ENCODE assay signal across 8 mouse cellular contexts in the genomic region with DNA sequence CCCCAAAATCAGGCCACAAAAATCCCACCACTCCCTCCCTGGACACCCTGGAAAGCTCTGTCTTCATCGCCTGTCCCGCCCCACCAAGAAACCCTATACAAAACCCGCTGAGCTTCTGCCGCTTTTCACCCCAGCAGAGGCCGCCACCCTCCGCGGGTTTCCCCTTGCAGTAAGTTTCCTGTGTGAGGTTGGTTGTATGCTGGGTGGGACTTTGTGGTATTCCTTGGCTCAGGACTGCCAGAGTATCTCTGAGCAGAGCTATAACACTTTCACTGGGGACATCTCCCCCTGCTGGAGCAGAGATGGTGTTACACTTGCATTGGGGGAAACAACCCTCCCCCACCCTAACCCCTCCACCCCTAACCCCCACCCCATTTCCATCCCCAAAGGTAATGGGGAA. TPM values are rescaled to one million over a fixed set of nuclear protein-coding genes. Genes with fewer than 3 reads are reported as not detected.
DNase-seq lines count a peak whose midpoint lies in the region; ATAC-seq and TF ChIP-seq lines count a peak whose summit lies in the region.

No protein-coding gene starts in this region.

- intact Hi-C loops in left cerebral cortex, postnatal 25 days (cut with DNase I): no loop called here

- TF ChIP-seq POLR2A in bone marrow macrophage, adult 2 months (IDR thresholded peaks at IDR 0.05; ENCODE audit: borderline replicate concordance, low read depth, low read length): no peak

- no peak overlapping the region for H3K27ac ChIP-seq in bone marrow macrophage, adult 2 months (ENCODE audit: insufficient read depth, low read depth, low read length)
- H3K27ac ChIP-seq in neural tube, embryonic 15.5 days (replicated peaks): no peak overlapping the region

- no peak overlapping the region for H3K4me2 ChIP-seq in neural tube, embryonic 15.5 days

- H3K9me3 ChIP-seq in neural tube, embryonic 15.5 days (replicated peaks): no peaks in the 10 kb centered on the region

- H3K4me1 ChIP-seq in bone marrow macrophage, adult 2 months (ENCODE audit: control insufficient read depth, insufficient read depth, low read length): peaks cover 20% of the 10 kb centered on the region
- peaks cover 12% of the 10 kb centered on the region for H3K4me1 ChIP-seq in neural tube, embryonic 15.5 days

- DNase-seq in gastrocnemius, postnatal 10 days: peak; percentile 25
- no peak for DNase-seq in gastrocnemius, postnatal 25 days
- peak; percentile 46 for DNase-seq in A20 (ENCODE audit: low read depth, low spot score)
- peak; percentile 78 for DNase-seq in naive thymus-derived CD4-positive, alpha-beta T cell, adult 2 months (ENCODE audit: low read depth)
- no peak for DNase-seq in adrenal gland, postnatal 4 days (ENCODE audit: low spot score in 2 of 2)
- no peak for DNase-seq in left cerebral cortex, postnatal 25 days (ENCODE audit: low spot score in 2 of 2)

- H3K27me3 ChIP-seq in neural tube, embryonic 15.5 days (replicated peaks): 0 out of 2 replicates have a peak, but pooled peaks cover 3% of the 10 kb centered on the region

- H3K4me3 ChIP-seq in bone marrow macrophage, adult 2 months (ENCODE audit: insufficient read depth, low read length): no peak overlapping the region
- H3K4me3 ChIP-seq in neural tube, embryonic 15.5 days (replicated peaks): no peak overlapping the region

- WGBS in neural tube, embryonic 15.5 days: 40% methylated on average over 7 of the region's 7 CpGs

- no peak for ATAC-seq in neural tube, embryonic 15.5 days (ENCODE audit: low FRiP score)

- no peak overlapping the region for H3K9ac ChIP-seq in neural tube, embryonic 15.5 days (replicated peaks)

- peak; percentile 33; the same call in 1 of the 2 replicates for TF ChIP-seq CTCF in bone marrow macrophage, adult 2 months (IDR thresholded peaks at IDR 0.05; ENCODE audit: low read depth, low read length)

- no peaks in the 10 kb centered on the region for H3K36me3 ChIP-seq in neural tube, embryonic 15.5 days

RNA-seq across cellular contexts. Expression of a gene that starts 1.5 kb away (rescaled TPM):
- total RNA-seq in gastrocnemius, postnatal 10 days (2021): 10 to 100 TPM in 1 of 2 experiments, 1 to 10 TPM in 1; 9.5 to 11.6 TPM
- 1 to 10 TPM; 6.1 to 8.1 TPM for total RNA-seq in gastrocnemius, postnatal 25 days (2021)
- 67.7 and 73.9 TPM in 2 replicates for polyA plus RNA-seq in bone marrow macrophage, adult 2 months (2012; ENCODE audit: insufficient read depth, insufficient read length, missing spikeins)
- 4.8 and 8.7 TPM in 2 replicates for polyA plus RNA-seq in neural tube, embryonic 15.5 days (2015; fragmentation: Nextera tagmentation; extraction: Ambion mirVana)
- 10 to 100 TPM; 11.6 to 12.2 TPM for total RNA-seq in adrenal gland, postnatal 4 days (2021)
- 1 to 10 TPM; 2.7 to 3.7 TPM for total RNA-seq in left cerebral cortex, postnatal 25 days (2021)

RNA-seq across cellular contexts. Expression of a gene that starts 26.4 kb away (rescaled TPM):
- 1 to 10 TPM; 5.6 to 6.1 TPM for total RNA-seq in gastrocnemius, postnatal 10 days (2021)
- 1 to 10 TPM; 5.9 to 7.3 TPM for total RNA-seq in gastrocnemius, postnatal 25 days (2021)
- polyA plus RNA-seq in bone marrow macrophage, adult 2 months (2012; ENCODE audit: insufficient read depth, insufficient read length, missing spikeins): 6.3 and 7.7 TPM in 2 replicates
- polyA plus RNA-seq in neural tube, embryonic 15.5 days (2015; fragmentation: Nextera tagmentation; extraction: Ambion mirVana): 20.1 and 22.7 TPM in 2 replicates
- total RNA-seq in adrenal gland, postnatal 4 days (2021): 10 to 100 TPM; 11.9 to 12.2 TPM
- total RNA-seq in left cerebral cortex, postnatal 25 days (2021): 10 to 100 TPM; 14.2 to 15.2 TPM

RNA-seq across cellular contexts. Expression of a gene that starts 44.6 kb away (rescaled TPM):
- 10 to 100 TPM; 17.3 to 23.7 TPM for total RNA-seq in gastrocnemius, postnatal 10 days (2021)
- 10 to 100 TPM; 19.7 to 22.4 TPM for total RNA-seq in gastrocnemius, postnatal 25 days (2021)
- polyA plus RNA-seq in bone marrow macrophage, adult 2 months (2012; ENCODE audit: insufficient read depth, insufficient read length, missing spikeins): 4.4 and 4.5 TPM in 2 replicates
- polyA plus RNA-seq in neural tube, embryonic 15.5 days (2015; fragmentation: Nextera tagmentation; extraction: Ambion mirVana): 7.0 and 7.1 TPM in 2 replicates
- 1 to 10 TPM; 7.5 to 9.3 TPM for total RNA-seq in adrenal gland, postnatal 4 days (2021)
- total RNA-seq in left cerebral cortex, postnatal 25 days (2021): 1 to 10 TPM; 7.4 to 7.6 TPM

RNA-seq across cellular contexts. Expression of a gene that starts 59.9 kb away (rescaled TPM):
- total RNA-seq in gastrocnemius, postnatal 10 days (2021): 1 to 10 TPM; 1.6 TPM
- total RNA-seq in gastrocnemius, postnatal 25 days (2021): under 1 TPM; 0.59 to 0.79 TPM
- 4.6 and 6.8 TPM in 2 replicates for polyA plus RNA-seq in bone marrow macrophage, adult 2 months (2012; ENCODE audit: insufficient read depth, insufficient read length, missing spikeins)
- polyA plus RNA-seq in neural tube, embryonic 15.5 days (2015; fragmentation: Nextera tagmentation; extraction: Ambion mirVana): 32.8 and 36.8 TPM in 2 replicates
- 1 to 10 TPM; 7.1 to 8.3 TPM for total RNA-seq in adrenal gland, postnatal 4 days (2021)
- 10 to 100 TPM; 46.4 to 49.8 TPM for total RNA-seq in left cerebral cortex, postnatal 25 days (2021)

Comparison
In these comparisons a context has a peak if more than half of its experiments do, and no peak if none do; other contexts are left out.
1. DNase-seq: peak in gastrocnemius, postnatal 10 days (single experiment), A20 (single experiment) and naive thymus-derived CD4-positive, alpha-beta T cell, adult 2 months (single experiment); none in gastrocnemius, postnatal 25 days (single experiment), adrenal gland, postnatal 4 days (0 of 2) and left cerebral cortex, postnatal 25 days (0 of 2).